Mouse (Mus musculus) CH12.LX (cell line): Measurements from ENCODE around the gene Dkkl1. TPM values are rescaled to one million over a fixed set of nuclear protein-coding genes. Genes with fewer than 3 reads are reported as not detected.

Source experiments
- DNase-seq: peaks from one replicate; pipeline ENCODE4 v3.0.0-alpha.2; 2013; ENCODE audit errors: extremely low read depth
- H3K27ac ChIP-seq: 2 replicates; pipeline ENCODE4 v1.5.1; 2012; ENCODE audit warnings: low read depth, mild to moderate bottlenecking, control low read depth, moderate library complexity; ENCODE audit not compliant: insufficient read depth
- H3K27me3 ChIP-seq: replicated peaks from 2 replicates; pipeline ENCODE3; 2012; ENCODE audit warnings: inconsistent platforms
- H3K36me3 ChIP-seq, 2 experiments: replicated peaks in 1 of 2; 2 replicates each; pipeline versions ENCODE3 to v1.6.1; 2012; ENCODE audit warnings: inconsistent platforms in 1 of 2, low read length in 1 of 2, mild to moderate bottlenecking in 1 of 2, mixed read lengths in 1 of 2, moderate library complexity in 1 of 2; ENCODE audit not compliant: control insufficient read depth in 1 of 2, insufficient read depth in 1 of 2
- H3K4me1 ChIP-seq, 2 experiments: 2 replicates each; pipeline ENCODE4 v1.6.1; 2012; ENCODE audit warnings: inconsistent platforms in 1 of 2, moderate library complexity in 1 of 2; ENCODE audit not compliant: insufficient read depth in 2 of 2, control insufficient read depth in 1 of 2
- H3K4me2 ChIP-seq: 2 replicates; pipeline ENCODE4 v1.6.1; 2012; ENCODE audit warnings: low read depth, mild to moderate bottlenecking, control low read depth; ENCODE audit not compliant: poor library complexity, insufficient read depth, severe bottlenecking
- H3K4me3 ChIP-seq, 3 experiments: fragments of 150-350 bp in 1 of 3; sonication (generic) in 1 of 3; replicated peaks in 1 of 3; 2 replicates each; pipeline versions ENCODE3 to v1.5.1; 2011 to 2012; ENCODE audit warnings: low read depth in 2 of 3, low read length in 2 of 3, mild to moderate bottlenecking in 2 of 3, moderate library complexity in 2 of 3, control low read depth in 1 of 3, improper control_type of control experiment in 1 of 3, inconsistent platforms in 1 of 3, mixed read lengths in 1 of 3; ENCODE audit not compliant: poor library complexity in 1 of 3
- H3K79me2 ChIP-seq: replicated peaks from 2 replicates; pipeline ENCODE4 v1.6.1; 2012; ENCODE audit warnings: mild to moderate bottlenecking, moderate library complexity; ENCODE audit not compliant: control insufficient read depth, poor library complexity, insufficient read depth, severe bottlenecking; ENCODE audit errors: extremely low read depth
- H3K9ac ChIP-seq: 2 replicates; pipeline ENCODE4 v1.6.1; 2012; ENCODE audit warnings: low read depth, mild to moderate bottlenecking, control low read depth, moderate library complexity; ENCODE audit not compliant: insufficient read depth
- H3K9me3 ChIP-seq: replicated peaks from 2 replicates; pipeline ENCODE3; 2012; ENCODE audit warnings: low read length, inconsistent platforms, mixed read lengths
- BHLHE40 ChIP-seq: IDR thresholded peaks from 2 replicates; pipeline ENCODE4 v1.6.1; 2011; ENCODE audit warnings: mild to moderate bottlenecking, low read depth, low read length, improper control_type of control experiment
- CHD1 ChIP-seq: IDR thresholded peaks from 2 replicates; pipeline ENCODE4 v1.6.1; 2012; ENCODE audit warnings: low read depth, low read length, improper control_type of control experiment, inconsistent platforms
- CTCF ChIP-seq, 2 experiments: IDR thresholded peaks in 1 of 2; conservative IDR thresholded peaks in 1 of 2; 2 replicates each; pipeline ENCODE4 v1.5.1; 2011 to 2012; ENCODE audit warnings: low read depth in 2 of 2, low read length in 2 of 2, improper control_type of control experiment in 1 of 2, inconsistent platforms in 1 of 2, mild to moderate bottlenecking in 1 of 2, moderate library complexity in 1 of 2
- E2F4 ChIP-seq: IDR thresholded peaks from 2 replicates; pipeline ENCODE4 v1.6.1; 2011; ENCODE audit warnings: low read depth, low read length, improper control_type of control experiment; ENCODE audit not compliant: insufficient replicate concordance
- ELF1 ChIP-seq: IDR thresholded peaks from 2 replicates; pipeline ENCODE4 v1.6.1; 2014; ENCODE audit warnings: low read depth, mild to moderate bottlenecking, inconsistent platforms, low read length, improper control_type of control experiment
- EP300 ChIP-seq: IDR thresholded peaks from 2 replicates; pipeline ENCODE4 v1.6.1; 2011; ENCODE audit warnings: low read length, improper control_type of control experiment
- HCFC1 ChIP-seq: IDR thresholded peaks from 2 replicates; pipeline ENCODE4 v1.6.1; 2012; ENCODE audit warnings: low read depth, mild to moderate bottlenecking, inconsistent platforms, low read length, improper control_type of control experiment
- IRF4 ChIP-seq: IDR thresholded peaks from 2 replicates; pipeline ENCODE4 v1.6.1; 2014; ENCODE audit warnings: low read depth, mild to moderate bottlenecking, inconsistent platforms, low read length, improper control_type of control experiment
- MAFK ChIP-seq: IDR thresholded peaks from 2 replicates; pipeline ENCODE4 v1.6.1; 2011; ENCODE audit warnings: low read length, improper control_type of control experiment; ENCODE audit not compliant: insufficient replicate concordance
- MAX ChIP-seq: IDR thresholded peaks from 2 replicates; pipeline ENCODE4 v1.6.1; 2011; ENCODE audit warnings: low read length, improper control_type of control experiment
- NRF1 ChIP-seq: IDR thresholded peaks from 2 replicates; pipeline ENCODE4 v1.6.1; 2014; ENCODE audit warnings: low read depth, mild to moderate bottlenecking, inconsistent platforms, low read length, improper control_type of control experiment, moderate library complexity
- PAX5 ChIP-seq: IDR thresholded peaks from 2 replicates; pipeline ENCODE4 v1.6.1; 2012; ENCODE audit warnings: low read length, inconsistent platforms, mixed read lengths
- POLR2A ChIP-seq: IDR thresholded peaks from 2 replicates; pipeline ENCODE4 v1.6.1; 2011; ENCODE audit warnings: low read depth, mild to moderate bottlenecking, improper control_type of control experiment, low read length
- RCOR1 ChIP-seq: conservative IDR thresholded peaks from 2 replicates; pipeline ENCODE4 v1.6.1; 2012; ENCODE audit warnings: low read depth, mild to moderate bottlenecking, inconsistent platforms, low read length, improper control_type of control experiment
- SMC3 ChIP-seq: IDR thresholded peaks from 2 replicates; pipeline ENCODE4 v1.6.1; 2011; ENCODE audit warnings: low read depth, low read length, improper control_type of control experiment
- TBP ChIP-seq: conservative IDR thresholded peaks from 2 replicates; pipeline ENCODE4 v1.6.1; 2011; ENCODE audit warnings: low read depth, low read length, improper control_type of control experiment
- USF1 ChIP-seq: IDR thresholded peaks from 2 replicates; pipeline ENCODE4 v1.6.1; 2014; ENCODE audit warnings: low read depth, mild to moderate bottlenecking, inconsistent platforms, low read length, improper control_type of control experiment
- USF2 ChIP-seq: conservative IDR thresholded peaks from 2 replicates; pipeline ENCODE4 v1.6.1; 2011; ENCODE audit warnings: low read depth, low read length, improper control_type of control experiment
- ZC3H11A ChIP-seq: IDR thresholded peaks from 2 replicates; pipeline ENCODE4 v1.6.1; 2012; ENCODE audit warnings: low read depth, mild to moderate bottlenecking, inconsistent platforms, low read length, improper control_type of control experiment
- ZKSCAN1 ChIP-seq: IDR thresholded peaks from 2 replicates; pipeline ENCODE4 v1.6.1; 2012; ENCODE audit warnings: low read depth, inconsistent platforms, low read length, improper control_type of control experiment, borderline replicate concordance
- ZNF384 ChIP-seq: IDR thresholded peaks from 2 replicates; pipeline ENCODE4 v1.6.1; 2012; ENCODE audit warnings: low read depth, low read length, improper control_type of control experiment, inconsistent platforms
- dilution Hi-C: fragments of 300-500 bp; cut with MboI; formaldehyde crosslinking; loops from 2 replicates; pipeline ENCODE4 v1.14.3; 2020; ENCODE audit warnings: low sequenced_read_pairs; ENCODE audit not compliant: extremely low pct_unique_long_range_greater_than_20kb, extremely low pct_ligation_motif_present
- in situ Hi-C: fragments of 300-500 bp; cut with MboI; formaldehyde crosslinking; loops from 3 replicates; pipeline ENCODE4 v1.14.3; 2019; ENCODE audit warnings: low sequenced_read_pairs, low pct_ligation_motif_present, low pct_unique_long_range_greater_than_20kb, mixed read lengths
- polyA plus RNA-seq: library from polyadenylated mRNA; unstranded; fragments of >175 nt; gene quantifications from 2 replicates; pipeline ENCODE4 v1.2.1, GENCODE M21; 2012; ENCODE audit warnings: low read depth; ENCODE audit not compliant: insufficient read length
- total RNA-seq, 2 experiments: library from RNA; depleted of rRNA; stranded (reverse); fragments of 300-350 nt in 1 of 2; fragments of >200 nt in 1 of 2; gene quantifications; 2 replicates each; pipeline ENCODE4 v1.2.3; 2012 to 2014

Gene Dkkl1
- total and polyA plus RNA-seq, 3 experiments, result 0.24 to 1.6 (median 0.44) TPM

- DNase-seq, result no peak
- in situ Hi-C loops, result no loop called here
- TF ChIP-seq PAX5, result no peak
- no peak for TF ChIP-seq ELF1
- TF ChIP-seq IRF4, result no peak
- TF ChIP-seq MAX, result no peak
- no peak for TF ChIP-seq EP300
- no peak for TF ChIP-seq BHLHE40
- no peak for TF ChIP-seq MAFK
- no peak for TF ChIP-seq E2F4
- TF ChIP-seq RCOR1, result no peak
- TF ChIP-seq ZC3H11A, result no peak
- TF ChIP-seq USF2, result no peak
- TF ChIP-seq HCFC1, result no peak
- TF ChIP-seq CHD1, result no peak
- TF ChIP-seq TBP, result no peak
- TF ChIP-seq POLR2A, result no peak
- TF ChIP-seq SMC3, result no peak
- no peak for TF ChIP-seq ZNF384
Measured at GRCm38 (mm10) chr7:45183672-45184071, 28.3 kb downstream of the Dkkl1 start.

GRCm38 (mm10) chr7:45182606-45183005 lies 29.3 kb downstream of the Dkkl1 start:
- DNase-seq, result no peak
- H3K79me2 ChIP-seq, result no peaks in the 10 kb centered on the region
- peaks cover 2% of the 10 kb centered on the region for H3K9me3 ChIP-seq
- H3K27ac ChIP-seq, result no peak overlapping the region
- H3K4me3 ChIP-seq, result no peak overlapping the region
- peaks cover 0 to 10% of the 10 kb centered on the region in 2 experiments; a peak in 2 of 4 replicates for H3K4me1 ChIP-seq
- in situ Hi-C loops (no loop called here), dilution Hi-C loops (no loop called here)
- H3K4me2 ChIP-seq, result peak overlapping the region; percentile 56
- H3K27me3 ChIP-seq, result peaks cover 96% of the 10 kb centered on the region
- TF ChIP-seq EP300 (no peak), USF1 (no peak), TBP (no peak), CTCF (conservative IDR thresholded peaks at IDR 0.05 in 1 of 2, IDR thresholded peaks at IDR 0.05 in 1 of 2; ENCODE audit: low read depth in 2 of 2, low read length in 2 of 2) (no peak), NRF1 (no peak), ZKSCAN1 (no peak)
- no peak overlapping the region for H3K9ac ChIP-seq
- no peaks in the 10 kb centered on the region for H3K36me3 ChIP-seq

More at GRCm38 (mm10) chr7:45183672-45184071, 28.3 kb downstream of the Dkkl1 start:
- Histone ChIP-seq H3K79me2 (no peaks in the 10 kb centered on the region), H3K36me3 (no peaks in the 10 kb centered on the region), H3K27ac (no peak overlapping the region), H3K9ac (no peak overlapping the region), H3K27me3 (peaks cover 96% of the 10 kb centered on the region), H3K4me3 (no peak overlapping the region), H3K4me1 (peaks cover 0 to 10% of the 10 kb centered on the region in 2 experiments; a peak in 2 of 4 replicates), H3K4me2 (no peak overlapping the region), H3K9me3 (peaks cover under 1% of the 10 kb centered on the region)
- dilution Hi-C loops, result no loop called here
